Comparison of ENCODE assay signal across 8 mouse cellular contexts in genomic region chr9:56795721-56796655, GRCm38 (mm10). TPM values are rescaled to one million over a fixed set of nuclear protein-coding genes. Genes with fewer than 3 reads are reported as not detected.
DNase-seq lines count a peak whose midpoint lies in the region; ATAC-seq lines count a peak whose summit lies in the region.

Lingo1 (minus strand) TSS chr9:56796468.

- no peaks in the 10 kb centered on the region for H3K36me3 ChIP-seq in neural tube, embryonic 14.5 days (ENCODE audit: control insufficient read depth, insufficient read depth, low read length)

- peak within 1 kb of the TSS; percentile 82 for H3K27ac ChIP-seq in neural tube, embryonic 14.5 days (ENCODE audit: low read depth, low read length)

- DNase-seq in kidney, postnatal 4 days = peak; percentile 37 to 57
- DNase-seq in kidney, postnatal 36 days = no peak
- peak; percentile 75 for DNase-seq in cerebellum, adult 9-11 months
- DNase-seq in frontal cortex, postnatal 25 days (ENCODE audit: low spot score in 2 of 2) = peak; percentile 57 to 65
- DNase-seq in left cerebral cortex, postnatal 10 days (ENCODE audit: extremely low spot score in 1 of 2, low spot score in 2 of 2) = peak; percentile 60 to 86

- under 1% methylated on average over 83 of the region's 88 CpGs for WGBS in neural tube, embryonic 14.5 days

- intact Hi-C loops in left cerebral cortex, postnatal 10 days (cut with DNase I) = loop anchor here (5.0 to 10.0 kb wide), 2 partner anchors 59 to 591 kb away; no protein-coding TSS in a partner anchor

- peak; percentile 77 for ATAC-seq in neural tube, embryonic 14.5 days (ENCODE audit: low read depth)
- no peak for ATAC-seq in megakaryocyte-erythroid progenitor cell, adult 5-6 weeks (replicated peaks; ENCODE audit: low FRiP score, low TSS enrichment, poor library complexity, severe bottlenecking)
- ATAC-seq in granulocyte monocyte progenitor cell, adult 5-6 weeks (replicated peaks; ENCODE audit: poor library complexity, severe bottlenecking) = no peak

- no peaks in the 10 kb centered on the region for H3K4me1 ChIP-seq in neural tube, embryonic 14.5 days (ENCODE audit: control insufficient read depth, insufficient read depth, low read length)

- H3K9ac ChIP-seq in neural tube, embryonic 14.5 days (replicated peaks; ENCODE audit: low read depth, low read length) = peak within 1 kb of the TSS; percentile 79

- H3K4me3 ChIP-seq in neural tube, embryonic 14.5 days (ENCODE audit: low read depth, low read length) = peak within 1 kb of the TSS; percentile 49

- H3K9me3 ChIP-seq in neural tube, embryonic 14.5 days (ENCODE audit: control insufficient read depth, low read length) = no peaks in the 10 kb centered on the region

- H3K4me2 ChIP-seq in neural tube, embryonic 14.5 days (ENCODE audit: low read depth, low read length) = peak within 1 kb of the TSS; percentile 87

- peaks cover 17% of the 10 kb centered on the region for H3K27me3 ChIP-seq in neural tube, embryonic 14.5 days (ENCODE audit: control insufficient read depth, insufficient read depth, low read length)

RNA-seq across cellular contexts. Expression of gene Lingo1, which starts in this region (rescaled TPM):
- 100 to 1,000 TPM; 368 to 379 TPM for total RNA-seq in left cerebral cortex, postnatal 10 days (2021)
- polyA plus RNA-seq in neural tube, embryonic 14.5 days (2014; fragmentation: Nextera tagmentation; extraction: Ambion mirVana) = 50.4 and 56.7 TPM in 2 replicates
- not detected in 2 replicates for total RNA-seq in megakaryocyte-erythroid progenitor cell, adult 5-6 weeks (2014; fragmentation: Nextera tagmentation)
- not detected in 2 replicates for total RNA-seq in megakaryocyte-erythroid progenitor cell, adult 5-6 weeks (2017)
- total RNA-seq in granulocyte monocyte progenitor cell, adult 5-6 weeks (2014; fragmentation: Nextera tagmentation) = not detected in 2 replicates
- not detected in 2 replicates for total RNA-seq in granulocyte monocyte progenitor cell, adult 5-6 weeks (2017)

Comparison
In these comparisons a context has a peak if more than half of its experiments do, and no peak if none do; other contexts are left out.
1. RNA of gene Lingo1 (total RNA-seq): 368 to 379 TPM in left cerebral cortex, postnatal 10 days; not detected in megakaryocyte-erythroid progenitor cell, adult 5-6 weeks and not detected in granulocyte monocyte progenitor cell, adult 5-6 weeks; every median in the first group is over 100 times any median in the second.
2. DNase-seq: peak in kidney, postnatal 4 days (2 of 2), cerebellum, adult 9-11 months (single experiment), frontal cortex, postnatal 25 days (2 of 2) and left cerebral cortex, postnatal 10 days (2 of 2); none in kidney, postnatal 36 days (0 of 2).